Comparison of ENCODE assay signal across 24 mouse cellular contexts in genomic region chr11:97896655-97897054, GRCm38 (mm10). TPM values are rescaled to one million over a fixed set of nuclear protein-coding genes. Genes with fewer than 3 reads are reported as not detected.
A peak's percentile ranks its signal among the peaks of the same experiment; 100 is the strongest.
DNase-seq lines count a peak whose midpoint lies in the region; ATAC-seq and TF ChIP-seq lines count a peak whose summit lies in the region.
"Had no signal": no experiment of that assay in that cellular context is flagged by ENCODE, and none has a peak within 500 bp of the region (broad histone marks: within the 10 kb centered on the region; RNA-seq: fewer than 3 reads in every experiment).

No protein-coding gene starts in this region.

- H3K9ac ChIP-seq in lung, embryonic 16.5 days (ENCODE audit: low read length) = no peak overlapping the region
- no peak overlapping the region for H3K9ac ChIP-seq in MEL (ENCODE audit: control insufficient read depth, low read depth, low read length, poor library complexity, severe bottlenecking)
- H3K9ac ChIP-seq: embryonic facial prominence, embryonic 12.5 days; forebrain, embryonic 13.5 days; forebrain, postnatal 0 days; hindbrain, embryonic 12.5 days had no signal

- TF ChIP-seq POLR2A in MEL (IDR thresholded peaks at IDR 0.05; ENCODE audit: control insufficient read depth in 1 of 2, insufficient read depth in 1 of 2, low read depth in 1 of 2, low read length in 2 of 2, poor library complexity in 1 of 2) = no peak

- peak; percentile 70 to 75 for TF ChIP-seq EP300 in MEL (IDR thresholded peaks at IDR 0.05; ENCODE audit: low read depth in 1 of 2, low read length in 2 of 2)

- WGBS in lung, embryonic 16.5 days = 35% methylated on average over 4 of the region's 4 CpGs

- no peaks in the 10 kb centered on the region for H3K4me1 ChIP-seq in lung, embryonic 16.5 days (replicated peaks; ENCODE audit: control insufficient read depth, insufficient read depth, low read length)
- H3K4me1 ChIP-seq in MEL (ENCODE audit: control insufficient read depth in 1 of 2, insufficient read depth in 2 of 2, low read length in 2 of 2) = peaks cover 2 to 7% of the 10 kb centered on the region in 2 experiments
- H3K4me1 ChIP-seq: embryonic facial prominence, embryonic 12.5 days; forebrain, embryonic 13.5 days; hindbrain, embryonic 12.5 days had no signal

- H3K36me3 ChIP-seq in lung, embryonic 16.5 days (ENCODE audit: control insufficient read depth, insufficient read depth, low read length) = no peaks in the 10 kb centered on the region
- peaks cover 0 to 4% of the 10 kb centered on the region in 2 experiments; a peak in 2 of 4 replicates for H3K36me3 ChIP-seq in MEL (ENCODE audit: control insufficient read depth in 1 of 2, insufficient read depth in 2 of 2, low read length in 2 of 2)
- H3K36me3 ChIP-seq: embryonic facial prominence, embryonic 12.5 days; hindbrain, embryonic 12.5 days had no signal

- intact Hi-C loops in heart, postnatal 36 days (cut with DNase I) = no loop called here

- H3K79me2 ChIP-seq in MEL (ENCODE audit: control insufficient read depth, insufficient read depth, low read length, poor library complexity) = no peaks in the 10 kb centered on the region

- DNase-seq in heart, adult 11 months = peak; percentile 29
- no peak for DNase-seq in heart, postnatal 36 days
- DNase-seq in kidney, postnatal 14 days = peak; percentile 12
- no peak for DNase-seq in kidney, postnatal 25 days
- no peak for DNase-seq in lung, postnatal 25 days (ENCODE audit: low spot score)
- peak; percentile 64 for DNase-seq in MEL (ENCODE audit: low read depth, low spot score)
- DNase-seq: adrenal gland, adult 8-10 months; adrenal gland, postnatal 36 days; cerebellum, adult 8-10 months; cerebellum, postnatal 14 days; embryo, embryonic 11 days; forebrain, postnatal 0 days; gastrocnemius, adult 2 months; gastrocnemius, postnatal 25 days; heart, postnatal 4 days had no signal

- H3K9me3 ChIP-seq in lung, embryonic 16.5 days (ENCODE audit: control insufficient read depth, low read length) = peaks cover 4% of the 10 kb centered on the region
- no peaks in the 10 kb centered on the region for H3K9me3 ChIP-seq in MEL (replicated peaks; ENCODE audit: insufficient read depth, low read length)
- H3K9me3 ChIP-seq: embryonic facial prominence, embryonic 12.5 days; forebrain, embryonic 13.5 days; hindbrain, embryonic 12.5 days had no signal

- no peak for TF ChIP-seq RAD21 in MEL (IDR thresholded peaks at IDR 0.05; ENCODE audit: low read depth, low read length)

- H3K4me2 ChIP-seq in lung, embryonic 16.5 days (ENCODE audit: low read depth, low read length) = no peak overlapping the region
- H3K4me2 ChIP-seq: embryonic facial prominence, embryonic 12.5 days; forebrain, embryonic 13.5 days; heart, embryonic 11.5 days; hindbrain, embryonic 12.5 days had no signal

- ATAC-seq in lung, embryonic 16.5 days (ENCODE audit: low read depth) = peak; percentile 58; the same call in 1 of the 2 replicates
- no peak for ATAC-seq in erythroid progenitor cell, adult 5-6 weeks (replicated peaks; ENCODE audit: low FRiP score, poor library complexity, severe bottlenecking)
- ATAC-seq: forebrain, embryonic 13.5 days; forebrain, postnatal 0 days; hindbrain, embryonic 16.5 days; inflammation-experienced regulatory T-cells, adult 6 months had no signal

- H3K4me3 ChIP-seq in lung, embryonic 16.5 days (ENCODE audit: low read length) = no peak overlapping the region
- H3K4me3 ChIP-seq in MEL (ENCODE audit: control insufficient read depth in 1 of 2, insufficient read depth in 1 of 2, low read depth in 2 of 2, low read length in 2 of 2) = no peak overlapping the region
- H3K4me3 ChIP-seq: embryonic facial prominence, embryonic 12.5 days; forebrain, embryonic 13.5 days; gastrocnemius, adult 2 months; hindbrain, embryonic 12.5 days had no signal

- TF ChIP-seq CTCF in MEL (IDR thresholded peaks at IDR 0.05 in 2 of 3, conservative IDR thresholded peaks at IDR 0.05 in 1 of 3; ENCODE audit: control insufficient read depth in 1 of 3, insufficient read depth in 1 of 3, low read depth in 2 of 3, low read length in 3 of 3, poor library complexity in 1 of 3, severe bottlenecking in 1 of 3) = no peak

- no peaks in the 10 kb centered on the region for H3K27me3 ChIP-seq in lung, embryonic 16.5 days (ENCODE audit: control insufficient read depth, insufficient read depth, low read depth, low read length)
- no peaks in the 10 kb centered on the region; a peak in 2 of 4 replicates for H3K27me3 ChIP-seq in MEL (ENCODE audit: control insufficient read depth in 1 of 2, insufficient read depth in 2 of 2, low read length in 2 of 2)
- H3K27me3 ChIP-seq: embryonic facial prominence, embryonic 12.5 days; forebrain, embryonic 13.5 days; hindbrain, embryonic 12.5 days had no signal

- H3K27ac ChIP-seq in lung, embryonic 16.5 days (ENCODE audit: low read length) = no peak overlapping the region
- no peak overlapping the region for H3K27ac ChIP-seq in MEL (ENCODE audit: control insufficient read depth, low read depth, low read length)
- H3K27ac ChIP-seq: embryonic facial prominence, embryonic 12.5 days; forebrain, embryonic 13.5 days; gastrocnemius, adult 2 months; hindbrain, embryonic 12.5 days had no signal

TF ChIP-seq in MEL, 35 proteins besides CTCF, POLR2A, EP300 and RAD21:
- TF ChIP-seq SMC3 (IDR thresholded peaks at IDR 0.05; ENCODE audit: low read depth, low read length) (peak; percentile 12; the same call in 1 of the 2 replicates), MAX (IDR thresholded peaks at IDR 0.05; ENCODE audit: low read length) (no peak), MAFK (IDR thresholded peaks at IDR 0.05; ENCODE audit: borderline replicate concordance, low read depth, low read length) (peak; percentile 61; the same call in 1 of the 2 replicates), RCOR1 (IDR thresholded peaks at IDR 0.05; ENCODE audit: low read depth, low read length) (peak; percentile 98), TCF12 (IDR thresholded peaks at IDR 0.05; ENCODE audit: low read depth, low read length) (peak; percentile 45; the same call in 1 of the 2 replicates), JUND (IDR thresholded peaks at IDR 0.05; ENCODE audit: low read depth, low read length) (no peak), BHLHE40 (IDR thresholded peaks at IDR 0.05; ENCODE audit: borderline replicate concordance, low read depth, low read length) (peak; percentile 53; the same call in 1 of the 2 replicates), TBP (IDR thresholded peaks at IDR 0.05; ENCODE audit: low read depth, low read length) (no peak), ZMIZ1 (IDR thresholded peaks at IDR 0.05; ENCODE audit: low read depth, low read length) (no peak), POLR2AphosphoS5 (IDR thresholded peaks at IDR 0.05; ENCODE audit: borderline replicate concordance, low read depth, low read length) (no peak), MXI1 (IDR thresholded peaks at IDR 0.05; ENCODE audit: low read depth, low read length) (peak; percentile 33; the same call in 1 of the 2 replicates), NRF1 (IDR thresholded peaks at IDR 0.05; ENCODE audit: insufficient read depth, low read depth, low read length, poor library complexity, severe bottlenecking) (no peak), GATA1 (IDR thresholded peaks at IDR 0.05; ENCODE audit: low read depth, low read length) (peak; percentile 51)

RNA-seq across cellular contexts. Expression of gene Fbxo47, which starts 12.7 kb away (rescaled TPM):
- total RNA-seq in heart, postnatal 36 days (2021) = under 1 TPM; 0.35 to 0.69 TPM
- polyA plus RNA-seq in lung, embryonic 16.5 days (2015; fragmentation: Nextera tagmentation; extraction: Ambion mirVana) = 0.36 and 0.65 TPM in 2 replicates
- 0.73 and 1.4 TPM in 2 replicates for total RNA-seq in MEL (2012; rRNA removed)
- 1 to 10 TPM in 1 of 2 experiments, not detected in 1; 1.2 TPM for polyA plus RNA-seq in MEL (2012; ENCODE audit: insufficient read depth in 1 of 2, insufficient read length in 2 of 2, low read depth in 1 of 2, low replicate concordance in 2 of 2, missing spikeins in 1 of 2)
- total RNA-seq in erythroid progenitor cell, adult 5-6 weeks (2015; ENCODE audit: low replicate concordance) = not detected in 2 replicates
- total RNA-seq in erythroid progenitor cell, adult 5-6 weeks (2017; ENCODE audit: low replicate concordance) = 0.61 and 0.64 TPM in 2 replicates

RNA-seq across cellular contexts. Expression of gene B230217C12Rik, which starts 56.1 kb away (rescaled TPM):
- total RNA-seq in heart, postnatal 36 days (2021) = 1 to 10 TPM in 1 of 2 experiments, under 1 TPM in 1; 1.00 to 1.4 TPM
- polyA plus RNA-seq in lung, embryonic 16.5 days (2015; fragmentation: Nextera tagmentation; extraction: Ambion mirVana) = 3.1 and 3.4 TPM in 2 replicates
- total RNA-seq in MEL (2012; rRNA removed) = 0.29 TPM in 1 of 2 replicates, not detected in the other
- polyA plus RNA-seq in MEL (2012; ENCODE audit: insufficient read depth in 1 of 2, insufficient read length in 2 of 2, low read depth in 1 of 2, low replicate concordance in 2 of 2, missing spikeins in 1 of 2) = under 1 TPM in 1 of 2 experiments, not detected in 1; 0.81 TPM
- not detected in 2 replicates for total RNA-seq in erythroid progenitor cell, adult 5-6 weeks (2015; ENCODE audit: low replicate concordance)
- total RNA-seq in erythroid progenitor cell, adult 5-6 weeks (2017; ENCODE audit: low replicate concordance) = not detected in 2 replicates
- total RNA-seq: granulocyte monocyte progenitor cell, adult 5-6 weeks had no signal

Comparison
In these comparisons a context has a peak if more than half of its experiments do, and no peak if none do; other contexts are left out.
1. DNase-seq: peak in heart, adult 11 months (single experiment), kidney, postnatal 14 days (single experiment) and MEL (single experiment); none in heart, postnatal 36 days (0 of 2), kidney, postnatal 25 days (0 of 2) and lung, postnatal 25 days (single experiment).